Mouse (Mus musculus) liver, embryonic 14.5 days (tissue): Measurements from ENCODE around the gene Bbs9.

Source experiments
- CTCF ChIP-seq: IDR thresholded peaks from 2 replicates; pipeline ENCODE4 v1.5.1; 2016; ENCODE audit warnings: antibody characterized with exemption, low read depth, control low read depth
- EP300 ChIP-seq: IDR thresholded peaks from 2 replicates; pipeline ENCODE4 v1.6.1; 2016; ENCODE audit warnings: antibody characterized with exemption, low read depth

DNA sequence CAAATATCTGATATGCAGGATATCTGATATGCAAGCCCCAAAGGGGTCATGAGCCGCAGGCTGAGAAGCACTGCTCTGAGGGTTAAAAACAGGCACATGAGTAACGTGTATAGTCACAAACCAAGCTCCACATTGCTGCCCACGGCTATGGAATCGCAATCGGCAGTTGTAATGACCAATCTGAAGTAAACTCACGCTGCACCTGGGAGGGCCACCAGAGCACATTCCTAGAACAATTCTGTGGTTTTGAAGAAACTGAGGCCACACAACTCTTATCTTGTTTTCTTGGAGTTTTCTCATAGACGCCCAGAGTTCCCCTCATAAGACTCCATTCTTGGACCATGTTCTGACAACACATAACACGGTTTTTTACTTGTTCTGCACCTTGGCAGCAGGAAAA lies 334.9 kb downstream of the Bbs9 start:
- TF ChIP-seq CTCF (no peak), EP300 (no peak)
